Mouse (Mus musculus) stomach, embryonic 15.5 days (tissue): Measurements from ENCODE around the gene Trpm5. TPM values are rescaled to one million over a fixed set of nuclear protein-coding genes. Genes with fewer than 3 reads are reported as not detected.

Experiments
- ATAC-seq: fragments of 200-750 bp; cut with Nextera tagmentation; 2 replicates; pipeline ENCODE4 v1.8.0; 2017; ENCODE audit warnings: low read depth, moderate number of reproducible peaks, moderate TSS enrichment; ENCODE audit not compliant: insufficient read depth, low FRiP score
- H3K27ac ChIP-seq: fragments of 300-500 bp; sonication (generic); 2 replicates; pipeline ENCODE4 v1.5.1; 2015; ENCODE audit warnings: mild to moderate bottlenecking, inconsistent platforms
- H3K27me3 ChIP-seq: fragments of 300-500 bp; sonication (generic); replicated peaks from 2 replicates; pipeline ENCODE4 v1.6.1; 2015; ENCODE audit warnings: inconsistent platforms
- H3K36me3 ChIP-seq: fragments of 300-500 bp; sonication (generic); 2 replicates; pipeline ENCODE4 v1.6.1; 2015; ENCODE audit warnings: inconsistent platforms
- H3K4me1 ChIP-seq: fragments of 300-500 bp; sonication (generic); 2 replicates; pipeline ENCODE4 v1.6.1; 2015; ENCODE audit warnings: inconsistent platforms
- H3K4me2 ChIP-seq: fragments of 300-500 bp; sonication (generic); 2 replicates; pipeline ENCODE4 v1.6.1; 2015; ENCODE audit warnings: mild to moderate bottlenecking, inconsistent platforms
- H3K4me3 ChIP-seq: fragments of 300-500 bp; sonication (generic); replicated peaks from 2 replicates; pipeline ENCODE4 v1.5.1; 2015; ENCODE audit warnings: inconsistent platforms
- H3K9ac ChIP-seq: fragments of 300-500 bp; sonication (generic); 2 replicates; pipeline ENCODE4 v1.6.1; 2015; ENCODE audit warnings: inconsistent platforms
- H3K9me3 ChIP-seq: fragments of 300-500 bp; sonication (generic); 2 replicates; pipeline ENCODE4 v1.6.1; 2016; ENCODE audit warnings: inconsistent platforms
- WGBS: fragments of 180-500 bp; shearing (Covaris S2); methylation state at CpG from one replicate; pipeline ENCODE4 v1.1.7; 2015; 5-methylcytosine and 5-hydroxymethylcytosine counted together
- polyA plus RNA-seq: library from polyadenylated mRNA; unstranded; fragments of >200 nt; fragmentation: Nextera tagmentation; extraction: Ambion mirVana; gene quantifications from 2 replicates; pipeline ENCODE4 v1.2.1, GENCODE M21; 2015

Trpm5 gene
- polyA plus RNA-seq, 1 experiment from 2014 or later, result 14.1 TPM

DNA sequence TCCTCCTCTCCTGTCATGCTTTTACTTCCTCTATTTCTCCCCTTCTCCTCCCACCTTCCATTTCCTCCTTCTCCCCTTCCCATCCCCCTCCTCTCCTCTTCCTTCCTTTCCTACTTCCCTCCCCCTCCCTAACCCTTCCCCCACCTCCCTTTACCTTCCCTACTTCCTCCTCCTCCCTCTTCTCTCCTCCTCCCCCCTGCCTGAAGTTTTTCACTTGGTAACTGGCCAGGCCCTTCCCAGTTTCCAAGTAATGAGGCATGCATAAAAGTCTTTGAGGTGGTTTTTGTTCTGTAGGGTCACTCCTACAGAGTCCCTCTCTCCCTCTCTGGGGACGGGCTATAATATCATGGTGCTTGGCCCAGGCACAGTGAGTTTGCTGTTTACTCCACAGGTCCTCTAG lies 25.0 kb upstream of the Trpm5 start:
- H3K27ac ChIP-seq, result peak overlapping the region; percentile 33

DNA sequence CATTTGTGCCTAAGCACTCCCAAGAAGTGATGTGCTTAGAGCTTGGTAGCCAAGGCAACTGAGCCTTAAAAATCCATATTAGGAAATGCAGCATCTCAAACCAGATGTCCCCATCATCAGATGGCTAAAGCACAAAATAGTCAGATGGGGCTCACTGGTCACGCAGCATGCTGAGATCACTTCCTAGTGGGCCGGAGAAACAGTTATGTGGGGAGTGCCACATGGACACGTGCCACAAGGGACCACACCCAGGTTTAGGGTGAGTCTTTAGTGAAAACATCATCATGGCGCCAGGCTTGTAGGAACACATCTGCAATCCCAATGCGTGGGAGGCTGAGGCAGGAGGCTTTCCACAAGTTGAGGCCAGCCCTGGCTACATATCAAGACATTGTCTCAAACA lies 22.1 kb upstream of the Trpm5 start:
- Histone ChIP-seq H3K27ac (no peak overlapping the region), H3K9ac (no peak overlapping the region), H3K4me3 (no peak overlapping the region), H3K4me1 (peaks cover 10% of the 10 kb centered on the region; the same call in 1 of the 2 replicates), H3K27me3 (no peaks in the 10 kb centered on the region), H3K36me3 (no peaks in the 10 kb centered on the region), H3K9me3 (no peaks in the 10 kb centered on the region), H3K4me2 (no peak overlapping the region)
- WGBS, result 83% methylated on average over 5 of the region's 5 CpGs
- ATAC-seq, result no peak

More for the DNA sequence above, 25.0 kb upstream of the Trpm5 start:
- Histone ChIP-seq H3K9me3 (no peaks in the 10 kb centered on the region), H3K27me3 (no peaks in the 10 kb centered on the region), H3K4me3 (no peak overlapping the region), H3K4me2 (no peak overlapping the region), H3K36me3 (no peaks in the 10 kb centered on the region), H3K9ac (no peak overlapping the region), H3K4me1 (peaks cover 28% of the 10 kb centered on the region)
- 48% methylated on average over 1 of the region's 1 CpGs for WGBS
- no peak for ATAC-seq

DNA sequence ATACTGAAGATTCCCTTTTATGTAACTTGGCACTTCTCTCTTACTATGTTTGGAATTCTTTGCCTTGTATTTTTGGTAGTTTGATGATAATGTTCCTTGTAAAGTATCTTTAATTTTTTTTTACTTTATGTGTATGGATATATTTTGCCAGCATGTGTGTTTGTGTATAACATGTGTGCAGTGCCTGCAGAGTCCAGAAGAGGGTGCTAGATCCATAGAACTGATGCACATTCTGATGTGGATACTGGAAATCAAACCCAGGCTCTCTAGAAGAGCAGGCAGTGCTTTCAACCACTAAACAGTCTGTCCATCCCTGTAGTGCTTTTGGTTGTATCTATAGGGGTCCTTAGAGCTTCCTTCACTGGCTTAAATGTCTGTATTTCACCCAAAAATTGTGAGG lies 20.3 kb upstream of the Trpm5 start:
- H3K4me1 ChIP-seq, result peaks cover 4% of the 10 kb centered on the region; the same call in 1 of the 2 replicates
- no peak overlapping the region for H3K4me2 ChIP-seq
- H3K27ac ChIP-seq, result no peak overlapping the region
- H3K27me3 ChIP-seq, result no peaks in the 10 kb centered on the region
- H3K9me3 ChIP-seq, result no peaks in the 10 kb centered on the region
- no peak overlapping the region for H3K4me3 ChIP-seq
- H3K9ac ChIP-seq, result no peak overlapping the region
- no peak for ATAC-seq
- H3K36me3 ChIP-seq, result no peaks in the 10 kb centered on the region

DNA sequence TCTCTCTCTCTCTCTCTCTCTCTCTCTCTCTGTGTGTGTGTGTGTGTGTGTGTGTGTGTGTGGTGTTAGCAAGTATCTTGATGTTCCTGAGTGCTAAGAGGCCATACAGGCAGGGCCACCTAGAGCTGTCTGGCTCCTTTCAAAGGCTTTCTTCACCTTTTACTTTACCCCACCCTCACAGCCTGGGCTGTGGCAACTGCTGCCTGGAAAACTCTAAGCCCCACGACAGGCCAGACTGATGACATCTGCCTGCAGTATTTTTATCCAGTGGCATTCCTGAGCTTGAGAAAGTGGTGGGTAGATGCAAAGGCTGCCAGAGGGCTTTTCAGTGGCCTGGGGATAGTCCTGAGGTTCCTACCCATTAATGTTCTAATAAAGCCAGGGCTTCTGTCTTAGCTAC lies 18.0 kb upstream of the Trpm5 start:
- H3K4me1 ChIP-seq, result 0 out of 2 replicates have a peak, but pooled peaks cover 4% of the 10 kb centered on the region
- no peak overlapping the region for H3K4me2 ChIP-seq
- H3K27me3 ChIP-seq, result peaks cover 14% of the 10 kb centered on the region
- no peaks in the 10 kb centered on the region for H3K36me3 ChIP-seq
- ATAC-seq, result no peak
- 20% methylated on average over 1 of the region's 1 CpGs for WGBS
- H3K4me3 ChIP-seq, result no peak overlapping the region
- H3K27ac ChIP-seq, result no peak overlapping the region
- no peaks in the 10 kb centered on the region for H3K9me3 ChIP-seq
- no peak overlapping the region for H3K9ac ChIP-seq

DNA sequence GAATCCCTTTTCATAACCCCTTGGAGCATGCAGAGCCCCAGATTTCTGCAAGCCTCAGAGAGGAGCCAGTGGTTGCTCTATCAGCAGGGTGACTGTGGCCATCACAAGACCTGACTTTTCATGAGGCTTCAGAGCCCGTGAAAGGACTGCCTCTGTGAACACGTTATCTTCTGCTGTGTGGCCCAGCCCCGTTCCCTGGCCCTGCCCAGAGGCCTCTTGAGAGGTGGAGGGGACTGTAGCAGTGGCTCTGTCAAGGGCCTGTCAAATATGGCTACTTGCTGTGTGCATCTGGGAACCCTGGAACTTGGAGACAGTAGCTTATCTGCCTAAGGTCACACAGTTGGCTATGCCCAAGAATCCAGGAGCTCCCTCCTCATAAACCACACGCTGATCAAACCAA lies 17.3 kb upstream of the Trpm5 start:
- H3K9me3 ChIP-seq, result no peaks in the 10 kb centered on the region
- H3K9ac ChIP-seq, result no peak overlapping the region
- 53% methylated on average over 4 of the region's 4 CpGs for WGBS
- no peak overlapping the region for H3K4me3 ChIP-seq
- no peak overlapping the region for H3K27ac ChIP-seq
- no peak overlapping the region for H3K4me2 ChIP-seq
- no peaks in the 10 kb centered on the region for H3K36me3 ChIP-seq
- no peak for ATAC-seq
- peaks cover 21% of the 10 kb centered on the region for H3K27me3 ChIP-seq
- peaks cover 7% of the 10 kb centered on the region; the same call in 1 of the 2 replicates for H3K4me1 ChIP-seq

DNA sequence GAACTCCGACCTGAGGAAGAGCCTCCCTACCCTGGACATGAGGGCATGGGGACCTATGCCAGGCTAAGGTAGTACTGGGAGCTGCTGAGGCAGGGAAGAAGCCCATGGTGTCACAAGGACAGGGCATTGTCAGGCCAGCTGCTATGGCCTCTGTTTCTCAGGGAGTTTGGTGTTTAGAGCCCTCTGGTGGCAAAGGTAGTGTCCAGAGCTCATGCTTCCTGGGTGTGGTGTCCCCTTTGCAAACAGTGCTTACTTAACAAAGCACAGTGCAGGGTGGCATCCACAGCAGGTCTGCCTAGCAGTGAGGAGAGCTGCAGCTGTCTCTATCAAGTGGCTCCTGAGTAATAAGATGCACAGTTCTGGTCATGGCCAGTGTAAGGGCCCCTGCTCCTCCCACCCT lies 16.4 kb upstream of the Trpm5 start:
- H3K36me3 ChIP-seq, result no peaks in the 10 kb centered on the region
- 62% methylated on average over 1 of the region's 1 CpGs for WGBS
- H3K4me1 ChIP-seq, result peaks cover 11% of the 10 kb centered on the region; the same call in 1 of the 2 replicates
- no peak overlapping the region for H3K9ac ChIP-seq
- H3K4me3 ChIP-seq, result no peak overlapping the region
- no peaks in the 10 kb centered on the region for H3K9me3 ChIP-seq
- ATAC-seq, result no peak
- H3K4me2 ChIP-seq, result no peak overlapping the region
- H3K27ac ChIP-seq, result no peak overlapping the region
- peaks cover 30% of the 10 kb centered on the region for H3K27me3 ChIP-seq

DNA sequence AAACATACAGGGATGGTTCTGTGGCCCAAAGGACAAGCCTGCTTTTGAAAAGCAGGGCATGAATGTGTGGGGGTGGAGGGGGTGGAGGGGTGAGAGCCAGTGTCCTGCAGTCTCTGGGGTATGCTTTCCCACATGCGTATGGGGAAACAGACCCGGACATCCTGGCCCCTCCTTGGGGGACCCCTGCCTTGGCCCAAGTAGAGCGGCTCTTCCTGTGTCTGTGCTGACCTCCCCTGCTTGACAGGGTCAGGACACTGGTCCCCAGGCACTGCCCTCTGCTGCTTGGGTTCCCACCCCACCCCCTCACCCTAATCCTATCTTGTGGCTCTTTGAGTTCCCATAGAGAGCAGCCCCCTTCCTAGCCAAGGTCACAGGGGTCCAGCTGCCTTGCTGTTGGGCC lies 15.3 kb upstream of the Trpm5 start:
- no peak overlapping the region for H3K27ac ChIP-seq
- H3K27me3 ChIP-seq, result peaks cover 33% of the 10 kb centered on the region

DNA sequence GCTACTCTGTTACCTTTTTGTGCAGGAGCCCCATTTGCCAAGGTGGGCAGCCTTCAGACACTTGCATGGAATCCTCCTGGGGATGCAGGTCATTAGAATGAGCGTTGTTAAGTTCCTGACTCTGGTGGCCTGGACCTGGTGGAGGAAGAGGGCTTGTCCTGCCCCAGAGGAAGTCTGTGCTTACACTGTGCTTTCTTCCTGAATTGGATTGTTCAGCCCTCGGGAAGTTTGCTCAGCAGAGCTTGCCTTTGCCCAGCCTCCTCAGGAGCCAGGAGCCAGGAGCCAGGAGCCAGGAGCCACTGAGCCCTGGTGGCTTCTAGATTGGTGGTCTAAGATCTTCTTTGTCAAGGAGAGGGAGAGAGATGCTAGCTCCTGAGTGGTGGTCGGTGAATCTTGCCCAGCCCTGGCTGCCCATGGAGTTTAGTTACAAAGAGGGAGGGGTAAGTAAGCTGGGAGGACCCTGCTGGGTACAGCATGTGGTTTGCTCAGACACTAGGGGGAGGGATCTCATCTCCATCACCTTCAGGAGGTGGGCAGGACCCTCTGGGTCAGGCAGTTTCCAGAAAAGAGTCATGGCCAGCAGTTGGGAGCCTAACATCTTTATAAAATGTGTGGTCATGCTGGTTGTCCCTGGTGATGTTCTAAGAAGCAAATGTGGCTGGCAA lies 14.7 kb upstream of the Trpm5 start:
- no peak overlapping the region for H3K9ac ChIP-seq
- peak overlapping the region; percentile 77 for H3K4me2 ChIP-seq
- peaks cover 11% of the 10 kb centered on the region; the same call in 1 of the 2 replicates for H3K4me1 ChIP-seq
- no peak for ATAC-seq
- H3K27me3 ChIP-seq, result peaks cover 33% of the 10 kb centered on the region
- 19% methylated on average over 3 of the region's 3 CpGs for WGBS
- no peak overlapping the region for H3K27ac ChIP-seq
- no peaks in the 10 kb centered on the region for H3K36me3 ChIP-seq
- no peaks in the 10 kb centered on the region for H3K9me3 ChIP-seq
- no peak overlapping the region for H3K4me3 ChIP-seq

More for the DNA sequence above, 15.3 kb upstream of the Trpm5 start:
- Histone ChIP-seq H3K4me2 (no peak overlapping the region), H3K9ac (no peak overlapping the region), H3K9me3 (no peaks in the 10 kb centered on the region), H3K4me1 (peaks cover 11% of the 10 kb centered on the region; the same call in 1 of the 2 replicates), H3K4me3 (no peak overlapping the region), H3K36me3 (no peaks in the 10 kb centered on the region)
- WGBS, result 63% methylated on average over 3 of the region's 3 CpGs
- ATAC-seq, result no peak

DNA sequence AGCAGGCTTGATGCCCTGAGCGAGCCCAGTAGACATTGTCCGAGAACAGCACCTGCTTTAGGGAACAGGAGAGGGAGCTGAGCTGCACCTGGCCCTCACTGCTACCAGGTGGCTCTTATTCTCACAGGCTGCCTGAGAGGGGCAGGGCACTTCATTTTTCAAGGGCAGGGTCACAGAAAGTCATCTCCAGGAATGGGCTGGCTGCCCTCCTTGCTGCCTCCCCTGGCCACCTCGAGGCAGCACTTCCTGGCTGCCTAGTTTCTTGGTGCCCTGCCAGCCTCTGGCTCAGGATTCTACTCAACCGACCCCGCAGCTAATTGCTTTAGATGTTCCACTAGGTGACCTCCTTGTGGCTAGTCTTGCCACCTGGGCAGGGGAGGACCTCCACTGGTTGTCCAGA lies 13.8 kb upstream of the Trpm5 start:
- Histone ChIP-seq H3K27me3 (peaks cover 33% of the 10 kb centered on the region), H3K4me1 (peaks cover 11% of the 10 kb centered on the region; the same call in 1 of the 2 replicates), H3K4me3 (peak overlapping the region; percentile 42), H3K9ac (no peak overlapping the region), H3K27ac (no peak overlapping the region), H3K9me3 (no peaks in the 10 kb centered on the region), H3K4me2 (peak overlapping the region; percentile 77), H3K36me3 (no peaks in the 10 kb centered on the region)
- ATAC-seq, result 0 out of 2 replicates have a peak, but pooled peaks have one; percentile 19
- 37% methylated on average over 5 of the region's 5 CpGs for WGBS

DNA sequence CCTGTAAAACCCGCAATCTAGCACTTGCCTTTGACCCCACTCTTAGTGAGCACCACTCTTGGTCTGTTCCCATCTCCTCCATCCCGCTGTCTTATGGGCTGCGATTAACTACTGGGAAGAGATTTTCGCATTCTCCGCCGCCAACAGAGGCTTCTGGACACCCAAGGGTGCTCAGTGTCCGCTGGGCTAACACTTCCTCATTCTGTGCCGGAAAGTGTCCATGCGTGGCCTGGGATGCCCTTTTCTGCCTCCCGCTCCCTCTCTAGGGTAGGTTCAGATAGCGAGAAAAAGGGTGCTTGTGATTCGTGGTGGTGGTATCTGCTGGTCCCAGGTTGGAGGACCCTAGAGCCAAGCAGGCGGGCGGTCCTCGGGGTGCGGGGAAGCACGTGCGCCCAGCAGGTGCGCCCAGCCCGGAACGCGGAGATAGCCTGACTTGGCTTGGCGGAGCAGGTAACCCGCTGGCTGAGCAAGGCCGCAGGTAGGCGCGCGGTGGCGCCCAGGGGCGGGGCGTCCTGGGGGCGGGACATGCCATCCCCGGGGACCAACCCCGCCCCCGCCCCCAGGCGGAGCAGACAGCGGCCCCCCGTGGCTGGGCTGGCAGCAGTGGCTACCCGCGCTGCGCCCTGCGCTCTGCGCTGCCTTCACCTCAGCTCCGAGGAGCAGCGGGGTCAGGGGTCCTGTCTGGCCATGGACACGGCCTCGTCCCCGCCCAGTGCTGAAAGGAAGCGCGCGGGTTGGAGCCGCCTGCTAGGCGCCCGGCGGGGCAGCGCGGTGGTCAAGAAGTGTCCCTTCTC lies 12.4 kb upstream of the Trpm5 start:
- 7% methylated on average over 55 of the region's 57 CpGs for WGBS
- no peak overlapping the region for H3K9ac ChIP-seq
- H3K9me3 ChIP-seq, result no peaks in the 10 kb centered on the region
- ATAC-seq, result peak; percentile 64
- peaks cover 33% of the 10 kb centered on the region for H3K27me3 ChIP-seq
- H3K4me2 ChIP-seq, result peak overlapping the region; percentile 77
- peaks cover 11% of the 10 kb centered on the region; the same call in 1 of the 2 replicates for H3K4me1 ChIP-seq
- no peaks in the 10 kb centered on the region for H3K36me3 ChIP-seq
- H3K4me3 ChIP-seq, result peak overlapping the region; percentile 42
- peak overlapping the region; percentile 44; the same call in 1 of the 2 replicates for H3K27ac ChIP-seq

DNA sequence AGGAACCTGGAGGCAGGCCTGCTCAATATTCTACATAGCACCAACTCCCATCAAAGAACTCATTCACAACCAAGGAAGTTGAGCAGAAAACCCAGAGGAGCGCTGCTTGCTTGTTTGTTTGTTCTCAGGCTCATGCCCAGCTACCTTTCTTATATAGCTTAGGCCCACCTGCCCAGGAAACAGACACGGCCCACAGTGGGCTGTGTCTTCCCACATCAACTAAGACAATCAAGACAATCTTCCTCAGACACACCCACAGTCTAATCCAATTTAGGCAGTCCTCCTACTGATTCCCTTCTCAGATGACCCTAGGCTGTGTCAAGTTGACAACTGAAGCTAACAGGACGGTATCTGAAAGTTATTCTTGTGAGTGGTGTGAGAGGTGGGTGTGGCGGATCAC lies 11.6 kb upstream of the Trpm5 start, which contains the start of gene Kcnq1:
Gene Kcnq1 (plus strand): TSS at position 301 of the 400 bp plus-strand sequence.
- no peaks in the 10 kb centered on the region for H3K36me3 ChIP-seq
- H3K4me2 ChIP-seq, result peak within 1 kb of the TSS; percentile 77
- no peaks in the 10 kb centered on the region for H3K9me3 ChIP-seq
- 77% methylated on average over 4 of the region's 4 CpGs for WGBS
- ATAC-seq, result no peak
- H3K9ac ChIP-seq, result no peak within 1 kb of the TSS
- H3K27me3 ChIP-seq, result peaks cover 33% of the 10 kb centered on the region
- peak within 1 kb of the TSS; percentile 42 for H3K4me3 ChIP-seq
- H3K4me1 ChIP-seq, result peaks cover 11% of the 10 kb centered on the region; the same call in 1 of the 2 replicates
- H3K27ac ChIP-seq, result no peak within 1 kb of the TSS
